Mouse (Mus musculus): ENCODE measurements around the gene Nthl1.

DNA sequence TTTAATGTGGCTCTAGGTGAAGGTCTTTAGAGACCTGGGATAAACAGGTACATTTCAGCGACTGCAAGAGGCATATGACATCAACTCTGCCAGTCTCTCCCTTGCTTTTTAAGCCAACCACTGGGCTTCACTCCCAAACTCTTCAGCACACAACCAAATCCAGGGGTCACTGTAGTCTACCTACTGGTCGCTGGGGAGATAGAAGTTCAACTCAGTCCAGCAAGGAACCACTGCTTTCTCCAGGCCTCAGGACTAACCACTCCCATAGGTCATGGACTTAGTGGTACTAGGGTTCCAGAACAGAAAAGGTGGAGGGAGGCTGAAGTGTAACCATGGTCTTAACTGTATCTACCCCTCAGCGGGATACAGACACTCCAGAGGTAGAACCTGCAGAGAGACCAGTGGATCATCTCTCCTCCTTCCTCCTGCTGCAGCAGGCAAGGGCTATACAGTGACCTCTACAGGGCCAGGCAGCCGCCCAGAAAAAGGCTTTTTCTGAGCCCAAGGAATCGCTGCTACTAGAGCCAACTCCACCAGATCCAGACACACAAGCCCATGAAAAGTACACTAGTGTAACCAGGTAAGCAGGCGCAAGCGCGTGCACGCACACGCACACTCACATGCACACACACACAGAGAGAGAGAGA lies 16.4 kb downstream of the Nthl1 start:
- TF ChIP-seq CTCF (IDR thresholded peaks at IDR 0.05; ENCODE audit: control insufficient read depth, insufficient read depth, insufficient replicate concordance, low read depth, low read length) (no peak), POLR2A (IDR thresholded peaks at IDR 0.05; ENCODE audit: control insufficient read depth, low read depth, low read length) (no peak)
